Mouse (Mus musculus) lung, postnatal 0 days (tissue): ENCODE measurements around the gene Dtd2.

Experiments
- CTCF ChIP-seq: IDR thresholded peaks from 2 replicates; pipeline ENCODE4 v1.5.1; 2016; ENCODE audit warnings: antibody characterized with exemption, mild to moderate bottlenecking
- EP300 ChIP-seq: IDR thresholded peaks from 2 replicates; pipeline ENCODE4 v1.6.1; 2016; ENCODE audit warnings: antibody characterized with exemption, mild to moderate bottlenecking, control low read depth

DNA sequence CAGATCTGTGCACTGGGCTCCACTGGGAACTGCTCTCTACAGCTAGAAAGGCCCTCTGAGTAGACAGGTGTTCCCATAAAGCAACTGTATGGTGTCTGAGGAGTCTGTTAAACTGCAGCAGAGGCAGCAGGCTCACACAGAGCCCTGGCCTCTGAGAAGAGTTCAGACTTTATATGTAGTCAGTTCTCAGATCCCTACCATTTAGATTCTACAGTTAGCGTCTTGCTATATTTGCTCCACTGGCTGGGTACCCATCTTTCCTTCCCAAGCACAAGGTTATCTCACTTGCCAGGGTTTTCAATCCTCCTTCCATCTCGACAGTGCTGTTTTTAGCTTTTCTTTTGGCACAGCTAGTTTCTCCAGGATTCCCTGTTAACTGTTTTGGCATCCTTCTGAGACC is 15.7 kb downstream of the Dtd2 start:
- TF ChIP-seq CTCF = no peak
- no peak for TF ChIP-seq EP300
